Mouse (Mus musculus) G1E (cell line): ENCODE results near the gene Fndc11. TPM values are rescaled to one million over a fixed set of nuclear protein-coding genes. Genes with fewer than 3 reads are reported as not detected.

Source experiments
- ATAC-seq: 2 replicates; pipeline ENCODE4 v1.8.0; 2016; ENCODE audit warnings: mild to moderate bottlenecking; ENCODE audit not compliant: insufficient number of reproducible peaks, poor library complexity, low FRiP score, severe bottlenecking; ENCODE audit errors: extremely low read depth
- DNase-seq: peaks from one replicate; pipeline ENCODE4 v3.0.0; 2012; ENCODE audit warnings: low spot score
- H3K27me3 ChIP-seq: 2 replicates; pipeline ENCODE4 v1.6.1; 2012; ENCODE audit warnings: mild to moderate bottlenecking, low read length, inconsistent platforms; ENCODE audit not compliant: insufficient read depth
- H3K36me3 ChIP-seq: replicated peaks from 2 replicates; pipeline ENCODE3; 2012; ENCODE audit warnings: mild to moderate bottlenecking, inconsistent platforms
- H3K4me1 ChIP-seq: 2 replicates; pipeline ENCODE4 v1.6.1; 2012; ENCODE audit warnings: low read depth, low read length, inconsistent platforms, mixed read lengths; ENCODE audit not compliant: insufficient read depth
- H3K4me3 ChIP-seq: 2 replicates; pipeline ENCODE4 v1.5.1; 2012; ENCODE audit warnings: low read depth, mild to moderate bottlenecking, inconsistent platforms, low read length, moderate library complexity, mixed read lengths
- H3K9me3 ChIP-seq: replicated peaks from 2 replicates; pipeline ENCODE4 v1.6.1; 2012; ENCODE audit warnings: inconsistent platforms
- CTCF ChIP-seq: IDR thresholded peaks from 2 replicates; pipeline ENCODE4 v1.5.1; 2012; ENCODE audit warnings: low read depth, low read length, inconsistent platforms, mixed read lengths
- GATA1 ChIP-seq: IDR thresholded peaks from 2 replicates; pipeline ENCODE4 v1.6.1; 2012; ENCODE audit warnings: borderline replicate concordance, low read length, inconsistent platforms, mixed read lengths
- GATA2 ChIP-seq: IDR thresholded peaks from 2 replicates; pipeline ENCODE4 v1.6.1; 2012; ENCODE audit warnings: low read depth, low read length, inconsistent platforms, borderline replicate concordance
- POLR2AphosphoS5 ChIP-seq: IDR thresholded peaks from 2 replicates; pipeline ENCODE4 v1.6.1; 2012; ENCODE audit warnings: low read depth, low read length, inconsistent platforms; ENCODE audit not compliant: insufficient replicate concordance
- TAL1 ChIP-seq: conservative IDR thresholded peaks from 2 replicates; pipeline ENCODE4 v1.6.1; 2012; ENCODE audit warnings: low read depth, low read length, inconsistent platforms, mixed read lengths
- polyA plus RNA-seq: library from polyadenylated mRNA; stranded (reverse); fragments of >175 nt; gene quantifications from 2 replicates; pipeline ENCODE4 v1.2.3, GENCODE M21; 2012
- total RNA-seq, 2 experiments: library from RNA; stranded (forward) in 1 of 2; stranded (reverse) in 1 of 2; fragments of 200-1000 nt in 1 of 2; fragments of >200 nt in 1 of 2; fragmentation: Nextera tagmentation in 1 of 2; gene quantifications; 2 replicates each; pipeline ENCODE4 v1.2.3; 2014 to 2017

Fndc11 gene
- total and polyA plus RNA-seq, 3 experiments: not detected

- H3K9me3 ChIP-seq: no peaks in the 10 kb centered on the region
- H3K36me3 ChIP-seq: peaks cover 79% of the 10 kb centered on the region
- DNase-seq (no peak), ATAC-seq (no peak)
- H3K27me3 ChIP-seq: no peaks in the 10 kb centered on the region
- peaks cover 40% of the 10 kb centered on the region for H3K4me1 ChIP-seq
- no peak for TF ChIP-seq POLR2AphosphoS5
- TF ChIP-seq GATA2: no peak
- no peak for TF ChIP-seq TAL1
- TF ChIP-seq CTCF: no peak
- TF ChIP-seq GATA1: no peak
- no peak overlapping the region for H3K4me3 ChIP-seq
These were observed 18.3 kb downstream of the Fndc11 start for GRCm38 (mm10) chr2:181238091-181238610.

GRCm38 (mm10) chr2:181238861-181239260 lies 19.0 kb downstream of the Fndc11 start:
- H3K27me3 ChIP-seq: no peaks in the 10 kb centered on the region
- ATAC-seq (no peak), DNase-seq (no peak)
- H3K9me3 ChIP-seq: no peaks in the 10 kb centered on the region
- TF ChIP-seq TAL1: no peak
- TF ChIP-seq GATA1: no peak
- TF ChIP-seq GATA2: no peak
- no peak for TF ChIP-seq CTCF
- no peak for TF ChIP-seq POLR2AphosphoS5
- peaks cover 43% of the 10 kb centered on the region for H3K4me1 ChIP-seq
- peaks cover 72% of the 10 kb centered on the region for H3K36me3 ChIP-seq
- no peak overlapping the region; the same call in 1 of the 2 replicates for H3K4me3 ChIP-seq

- no peaks in the 10 kb centered on the region for H3K9me3 ChIP-seq
- no peak for TF ChIP-seq POLR2AphosphoS5
- TF ChIP-seq GATA1: no peak
- no peak for TF ChIP-seq TAL1
- no peak for TF ChIP-seq GATA2
- TF ChIP-seq CTCF: no peak
- peaks cover 68% of the 10 kb centered on the region for H3K36me3 ChIP-seq
- H3K27me3 ChIP-seq: no peaks in the 10 kb centered on the region
- no peak overlapping the region; the same call in 1 of the 2 replicates for H3K4me3 ChIP-seq
- no peak for ATAC-seq
- peaks cover 47% of the 10 kb centered on the region for H3K4me1 ChIP-seq
- DNase-seq: no peak
These were observed 19.4 kb downstream of the Fndc11 start for GRCm38 (mm10) chr2:181239261-181239660.

GRCm38 (mm10) chr2:181240806-181241440 lies 21.1 kb downstream of the Fndc11 start:
- no peaks in the 10 kb centered on the region for H3K27me3 ChIP-seq
- no peaks in the 10 kb centered on the region for H3K9me3 ChIP-seq
- H3K36me3 ChIP-seq: peaks cover 51% of the 10 kb centered on the region
- DNase-seq (no peak), ATAC-seq (no peak)
- peaks cover 49% of the 10 kb centered on the region for H3K4me1 ChIP-seq
- peak overlapping the region; percentile 81 for H3K4me3 ChIP-seq
- TF ChIP-seq CTCF: no peak
- no peak for TF ChIP-seq POLR2AphosphoS5
- TF ChIP-seq GATA1: no peak
- TF ChIP-seq GATA2: no peak
- TF ChIP-seq TAL1: no peak

- DNase-seq (peak; percentile 97), ATAC-seq (peak; percentile 67)
- Histone ChIP-seq H3K4me3 (peak within 1 kb of the TSS; percentile 81), H3K36me3 (peaks cover 43% of the 10 kb centered on the region), H3K4me1 (peaks cover 49% of the 10 kb centered on the region), H3K9me3 (no peaks in the 10 kb centered on the region), H3K27me3 (no peaks in the 10 kb centered on the region)
- no peak for TF ChIP-seq GATA1
- TF ChIP-seq TAL1: no peak
- no peak for TF ChIP-seq GATA2
- no peak for TF ChIP-seq CTCF
- TF ChIP-seq POLR2AphosphoS5: no peak
These were observed 21.9 kb downstream of the Fndc11 start, which contains the start of gene Helz2 for GRCm38 (mm10) chr2:181241602-181242313. Gene Helz2, minus strand, starts transcription at chr2:181242027.

- peaks cover 49% of the 10 kb centered on the region for H3K4me1 ChIP-seq
- H3K36me3 ChIP-seq: peaks cover 37% of the 10 kb centered on the region
- peak overlapping the region; percentile 81 for H3K4me3 ChIP-seq
- no peaks in the 10 kb centered on the region; the same call in 1 of the 2 replicates for H3K27me3 ChIP-seq
- H3K9me3 ChIP-seq: no peaks in the 10 kb centered on the region
- DNase-seq (no peak), ATAC-seq (no peak)
- TF ChIP-seq GATA2 (no peak), POLR2AphosphoS5 (no peak), CTCF (no peak), GATA1 (no peak), TAL1 (no peak)
These were observed 22.5 kb downstream of the Fndc11 start for GRCm38 (mm10) chr2:181242314-181242665.
